Mouse (Mus musculus) cerebellum, adult 11 months (tissue): ENCODE measurements at regions not wholly inside any gene's neighbourhood (a gene's known extent, or its start where the extent isn't known, plus 50 kb on each side); places are given as distances from the start of the nearest gene placed in this dataset.
A peak's percentile ranks its signal among the peaks of the same experiment; 100 is the strongest.
"Not testable (repeated sequence)": the region's sequence is repeated elsewhere in the genome, so short reads cannot be mapped to it uniquely, and the experiment has no call there.

Experiments used
- DNase-seq: peaks from one replicate; pipeline ENCODE4 v3.0.0; 2022

DNA sequence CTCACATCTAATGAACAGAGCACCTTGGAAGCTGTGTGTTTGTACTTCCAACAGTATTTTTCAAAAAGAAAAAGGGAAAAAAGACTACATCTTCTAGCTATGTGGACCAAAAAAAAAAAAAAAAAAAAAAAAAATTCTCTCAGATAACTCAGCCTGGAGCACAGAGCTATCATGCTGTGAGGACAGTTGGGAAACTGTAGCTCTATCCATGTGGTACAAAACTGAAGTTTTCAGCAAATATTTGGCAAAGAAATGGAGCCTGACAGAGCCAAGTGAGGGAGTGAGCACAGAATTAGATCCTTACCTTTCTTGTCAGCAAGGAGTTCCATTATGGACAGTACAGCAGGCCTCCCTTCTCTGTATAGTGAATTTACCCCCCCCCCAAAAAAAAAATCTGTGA is 550.2 kb downstream of the Rapgef2 start:
- DNase-seq = no peak

- DNase-seq = no peak
Measured at GRCm38 (mm10) chr3:78716691-78717090, 569.6 kb downstream of the Rapgef2 start.

GRCm38 (mm10) chr3:78707687-78708086 is 578.6 kb downstream of the Rapgef2 start:
- no peak for DNase-seq

- no peak for DNase-seq
Measured at GRCm38 (mm10) chr3:78698936-78699335, 587.4 kb downstream of the Rapgef2 start.

DNA sequence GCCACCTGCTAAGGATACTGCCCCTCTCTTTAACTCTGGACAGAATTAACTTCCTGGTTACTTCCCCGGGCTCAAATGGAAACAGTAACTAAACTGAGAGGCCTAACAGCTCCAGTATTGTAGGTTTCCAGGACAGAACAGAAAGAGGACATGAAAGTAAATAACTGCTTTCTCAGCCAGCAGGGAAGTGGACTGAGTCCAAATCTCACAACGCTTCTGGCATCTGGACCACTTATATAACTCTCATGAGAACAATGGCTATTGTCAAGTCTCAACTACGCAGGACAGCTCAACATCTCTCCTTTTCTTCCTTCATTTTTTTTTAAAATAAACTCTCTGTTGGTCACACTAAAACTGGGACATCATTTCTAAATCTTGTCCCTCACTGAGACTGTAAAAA is 594.8 kb downstream of the Rapgef2 start:
- DNase-seq = no peak

DNA sequence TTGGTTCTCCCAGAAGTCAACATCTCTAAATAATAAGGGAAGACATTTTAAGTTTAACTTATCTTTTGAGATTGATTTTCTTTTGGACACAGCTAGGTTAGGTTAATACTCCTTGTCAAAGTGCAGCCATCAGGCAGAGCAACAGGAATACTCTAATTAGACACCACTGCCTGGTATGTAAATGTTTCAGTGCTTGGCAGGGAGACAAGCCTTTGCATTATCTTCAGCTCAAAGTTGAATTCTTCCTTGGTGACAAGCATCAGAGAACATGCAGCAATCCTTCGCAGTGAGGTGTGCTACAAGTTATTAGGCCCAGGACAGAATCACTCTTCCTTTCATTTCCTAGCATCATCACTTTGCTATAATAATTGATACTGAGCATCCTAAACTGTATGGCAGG is 608.7 kb downstream of the Rapgef2 start:
- no peak for DNase-seq

- no peak for DNase-seq
Measured at GRCm38 (mm10) chr3:78676806-78677205, 609.5 kb downstream of the Rapgef2 start.

- no peak for DNase-seq
Measured at GRCm38 (mm10) chr3:78674529-78675187, 611.7 kb downstream of the Rapgef2 start.

- no peak for DNase-seq
Measured at GRCm38 (mm10) chr3:78668050-78668449, 618.3 kb downstream of the Rapgef2 start.

GRCm38 (mm10) chr3:78667374-78668023 is 618.8 kb downstream of the Rapgef2 start:
- no peak for DNase-seq

DNA sequence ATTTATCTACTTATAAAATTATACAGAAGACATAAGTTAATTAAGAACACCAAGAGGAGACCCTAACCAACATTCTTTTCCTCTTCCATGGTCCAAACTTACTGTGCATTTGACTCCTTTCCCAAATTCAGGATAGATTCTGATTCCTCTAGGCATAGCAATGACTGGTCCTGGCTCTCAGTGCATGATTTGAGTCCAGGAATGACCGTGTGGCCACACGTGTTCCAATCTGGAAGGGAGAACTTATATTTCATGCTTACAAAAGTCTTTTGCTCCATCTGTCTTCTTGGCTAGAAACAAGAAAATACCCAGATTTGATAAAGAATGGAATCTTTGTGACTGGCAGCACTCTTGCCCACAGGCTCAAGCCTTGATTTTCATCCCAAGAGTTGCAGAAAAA is 638.2 kb downstream of the Rapgef2 start:
- no peak for DNase-seq

DNA sequence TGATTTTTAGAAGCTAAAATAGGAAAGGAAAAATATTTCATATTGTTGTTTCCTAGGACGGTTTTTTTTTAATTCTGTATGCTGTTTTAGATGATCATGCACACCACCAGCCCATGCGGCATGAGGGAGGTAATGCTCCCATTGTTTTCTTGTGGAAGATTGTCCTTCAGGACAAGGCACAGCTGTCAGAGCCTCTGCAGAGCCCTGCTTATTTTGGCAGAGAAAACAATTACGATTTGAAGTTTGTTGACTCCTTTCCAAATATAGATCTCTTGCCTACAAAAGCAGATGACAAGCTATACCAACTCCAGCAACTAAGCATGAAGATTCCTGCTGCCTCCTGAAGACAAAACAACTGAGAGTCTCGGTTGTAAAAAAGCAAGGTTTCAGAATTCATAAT is 650.9 kb downstream of the Rapgef2 start:
- no peak for DNase-seq

GRCm38 (mm10) chr3:78618900-78619299 is 667.4 kb downstream of the Rapgef2 start:
- peak; percentile 4 for DNase-seq

DNA sequence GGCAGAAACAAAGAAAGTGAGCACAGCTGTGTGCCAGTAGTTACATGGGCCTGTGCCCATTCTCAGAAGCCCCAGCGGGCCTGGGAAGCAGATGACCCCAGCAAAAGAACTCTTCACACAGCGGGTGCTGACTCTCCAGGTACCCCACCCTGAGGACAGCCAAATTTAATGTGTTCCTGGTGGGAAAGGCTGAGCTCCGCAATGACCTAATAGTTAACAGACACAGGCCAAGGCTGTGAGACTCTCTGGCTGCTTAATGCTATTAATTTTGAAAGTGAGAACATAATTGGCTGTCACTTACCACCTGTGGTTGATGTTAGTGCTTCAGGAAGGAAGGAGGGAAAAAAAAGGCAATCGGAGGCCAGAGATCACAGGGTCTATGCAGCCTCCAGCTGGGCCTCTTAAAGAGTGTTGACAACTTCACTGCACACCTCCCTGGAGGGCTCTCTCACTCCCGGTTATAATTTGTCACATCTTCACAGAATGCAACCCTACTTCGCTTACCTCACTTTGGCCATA is 691.5 kb downstream of the Rapgef2 start:
- no peak for DNase-seq

- no peak for DNase-seq
Measured at GRCm38 (mm10) chr3:78594305-78594704, 692.0 kb downstream of the Rapgef2 start.

- DNase-seq = no peak
Measured at GRCm38 (mm10) chr3:78586639-78587038, 699.7 kb downstream of the Rapgef2 start.

DNA sequence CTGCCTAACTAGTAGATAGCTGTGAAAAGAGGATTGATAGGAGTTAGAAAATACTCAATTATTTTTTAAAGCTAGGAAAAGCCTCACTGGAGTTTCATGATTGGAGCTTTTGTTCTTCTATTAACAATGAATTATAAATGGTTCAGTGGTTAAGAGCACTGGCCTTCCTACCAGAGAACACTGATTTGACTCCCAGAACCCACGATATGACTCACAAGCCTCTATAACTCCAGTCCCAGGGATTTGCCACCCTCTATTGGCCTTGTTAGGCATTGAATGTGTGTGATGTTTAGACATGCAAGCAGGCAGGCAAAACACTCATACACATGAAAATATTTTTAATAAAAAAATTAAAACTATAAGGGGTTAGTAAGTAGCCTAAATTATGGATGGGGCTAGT is 704.4 kb downstream of the Rapgef2 start:
- DNase-seq = no peak

GRCm38 (mm10) chr3:78581100-78581499 is 705.2 kb downstream of the Rapgef2 start:
- no peak for DNase-seq

- DNase-seq = no peak
Measured at GRCm38 (mm10) chr3:78575667-78576464, 710.5 kb downstream of the Rapgef2 start.

DNA sequence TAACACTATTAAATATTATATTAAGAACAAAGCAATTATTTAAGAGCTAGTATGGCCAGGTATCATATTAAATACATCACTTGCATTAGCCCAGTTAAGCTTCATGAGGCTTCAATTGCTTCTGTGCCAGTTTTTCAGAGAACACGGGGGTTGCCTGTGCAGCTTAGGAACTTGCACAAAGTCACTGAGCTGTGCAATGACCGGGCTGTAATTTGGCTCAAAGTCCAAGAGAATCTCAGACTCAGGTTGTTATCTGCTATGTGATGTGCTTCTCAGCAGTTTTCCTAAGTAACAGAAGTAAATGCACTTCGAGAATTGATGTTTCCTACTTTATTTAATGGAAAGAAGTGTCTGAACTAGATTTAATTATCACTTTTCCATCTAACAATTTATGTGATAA is 711.5 kb downstream of the Rapgef2 start:
- DNase-seq = no peak

- no peak for DNase-seq
Measured at GRCm38 (mm10) chr3:78573299-78573698, 713.0 kb downstream of the Rapgef2 start.

DNA sequence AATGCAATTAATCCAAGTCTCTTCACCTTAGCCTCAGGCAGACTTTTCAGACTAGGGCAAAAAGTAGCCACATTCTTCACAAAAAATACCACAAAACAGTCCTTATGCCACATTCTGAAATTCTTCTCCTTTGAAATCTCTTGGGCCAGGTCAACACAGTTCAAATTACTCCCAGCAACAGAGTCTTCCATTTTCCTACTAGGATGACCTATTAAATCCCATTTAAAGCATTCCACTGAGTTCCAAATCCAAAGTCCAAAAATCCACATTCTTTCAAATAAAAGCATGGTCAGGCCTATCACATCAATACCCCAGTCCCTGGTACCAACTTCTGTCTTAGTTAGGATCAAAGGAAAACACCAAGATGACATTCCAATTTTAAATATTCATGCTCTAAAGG is 721.4 kb downstream of the Rapgef2 start:
- DNase-seq = not testable (repeated sequence)
